Mouse (Mus musculus) stomach, postnatal 0 days (tissue): ENCODE measurements around the gene Neurl4. TPM values are rescaled to one million over a fixed set of nuclear protein-coding genes. Genes with fewer than 3 reads are reported as not detected.

Experiments used
- ATAC-seq: fragments of 200-750 bp; cut with Nextera tagmentation; 2 replicates; pipeline ENCODE4 v1.8.0; 2017; ENCODE audit not compliant: low FRiP score, low TSS enrichment
- DNase-seq: peaks from one replicate; pipeline ENCODE4 v3.0.0-alpha.2; 2016; ENCODE audit warnings: low spot score
- H3K27ac ChIP-seq: fragments of 300-500 bp; sonication (generic); replicated peaks from 2 replicates; pipeline ENCODE4 v1.5.1; 2014; ENCODE audit warnings: mild to moderate bottlenecking, control low read depth
- H3K27me3 ChIP-seq: fragments of 300-500 bp; sonication (generic); 2 replicates; pipeline ENCODE4 v1.6.1; 2014; ENCODE audit warnings: low read length; ENCODE audit not compliant: control insufficient read depth, insufficient read depth
- H3K36me3 ChIP-seq: fragments of 300-500 bp; sonication (generic); 2 replicates; pipeline ENCODE4 v1.6.1; 2014; ENCODE audit warnings: low read length, mixed read lengths; ENCODE audit not compliant: control insufficient read depth, insufficient read depth
- H3K4me1 ChIP-seq: fragments of 300-500 bp; sonication (generic); replicated peaks from 2 replicates; pipeline ENCODE4 v1.6.1; 2014; ENCODE audit warnings: antibody characterized with exemption; ENCODE audit not compliant: control insufficient read depth, insufficient read depth
- H3K4me2 ChIP-seq: fragments of 300-500 bp; sonication (generic); replicated peaks from 2 replicates; pipeline ENCODE4 v1.6.1; 2014; ENCODE audit warnings: low read depth, mild to moderate bottlenecking, control low read depth, moderate library complexity
- H3K4me3 ChIP-seq: fragments of 300-500 bp; sonication (generic); 2 replicates; pipeline ENCODE4 v1.5.1; 2014; ENCODE audit warnings: low read depth, low read length, control low read depth
- H3K9ac ChIP-seq: fragments of 300-500 bp; sonication (generic); 2 replicates; pipeline ENCODE4 v1.6.1; 2014; ENCODE audit warnings: mild to moderate bottlenecking, low read length, control low read depth, mixed read lengths
- H3K9me3 ChIP-seq: fragments of 300-500 bp; sonication (generic); 2 replicates; pipeline ENCODE4 v1.6.1; 2016; ENCODE audit warnings: low read length; ENCODE audit not compliant: control insufficient read depth
- CTCF ChIP-seq: IDR thresholded peaks from 2 replicates; pipeline ENCODE4 v1.5.1; 2016; ENCODE audit warnings: antibody characterized with exemption, low read depth, mild to moderate bottlenecking, moderate library complexity
- EP300 ChIP-seq: optimal IDR thresholded peaks from 2 replicates; pipeline ENCODE3; 2016; ENCODE audit warnings: antibody characterized with exemption
- WGBS: fragments of 180-500 bp; shearing (Covaris S2); extraction: QIAGEN DNeasy Blood & Tissue Kit; methylation state at CpG from one replicate; pipeline ENCODE4 v1.1.7; 2014; 5-methylcytosine and 5-hydroxymethylcytosine counted together
- polyA plus RNA-seq: library from polyadenylated mRNA; unstranded; fragments of >200 nt; fragmentation: Nextera tagmentation; extraction: Ambion mirVana; gene quantifications from 2 replicates; pipeline ENCODE4 v1.2.1, GENCODE M21; 2015

Neurl4 gene
- polyA plus RNA-seq, 1 experiment from 2014 or later: 2.3 TPM

GRCm38 (mm10) chr11:69935137-69935879 lies 34.4 kb downstream of the Neurl4 start, which contains the start of gene Ybx2:
TSS of gene Ybx2 (plus strand) at chr11:69935796.
- H3K36me3 ChIP-seq: no peaks in the 10 kb centered on the region
- DNase-seq: peak; percentile 90
- 2% methylated on average over 48 of the region's 62 CpGs for WGBS

GRCm38 (mm10) chr11:69936156-69936555 lies 35.3 kb downstream of the Neurl4 start:
- Histone ChIP-seq H3K27me3 (no peaks in the 10 kb centered on the region), H3K4me2 (peak overlapping the region; percentile 89), H3K9me3 (no peaks in the 10 kb centered on the region), H3K4me1 (peaks cover 6% of the 10 kb centered on the region), H3K4me3 (peak overlapping the region; percentile 44), H3K36me3 (no peaks in the 10 kb centered on the region), H3K9ac (peak overlapping the region; percentile 62), H3K27ac (no peak overlapping the region; the same call in 1 of the 2 replicates)
- TF ChIP-seq CTCF: no peak
- TF ChIP-seq EP300: no peak
- ATAC-seq (0 out of 2 replicates have a peak, but pooled peaks have one; percentile 3), DNase-seq (peak; percentile 77)
- WGBS: 1% methylated on average over 28 of the region's 30 CpGs

More at GRCm38 (mm10) chr11:69935137-69935879, 34.4 kb downstream of the Neurl4 start, which contains the start of gene Ybx2:
- no peaks in the 10 kb centered on the region for H3K27me3 ChIP-seq
- peak within 1 kb of the TSS; percentile 89 for H3K4me2 ChIP-seq
- peak within 1 kb of the TSS; percentile 62 for H3K9ac ChIP-seq
- H3K4me1 ChIP-seq: peaks cover 6% of the 10 kb centered on the region
- peak within 1 kb of the TSS; percentile 44 for H3K4me3 ChIP-seq
- no peaks in the 10 kb centered on the region for H3K9me3 ChIP-seq
- ATAC-seq: peak; percentile 71
- H3K27ac ChIP-seq: no peak within 1 kb of the TSS; the same call in 1 of the 2 replicates
- TF ChIP-seq CTCF (peak; percentile 28; the same call in 1 of the 2 replicates), EP300 (no peak)

GRCm38 (mm10) chr11:69936714-69937347 lies 36.0 kb downstream of the Neurl4 start:
- Histone ChIP-seq H3K4me1 (peaks cover 6% of the 10 kb centered on the region), H3K27me3 (no peaks in the 10 kb centered on the region), H3K4me3 (peak overlapping the region; percentile 44; the same call in 1 of the 2 replicates), H3K9me3 (no peaks in the 10 kb centered on the region), H3K36me3 (no peaks in the 10 kb centered on the region), H3K9ac (peak overlapping the region; percentile 27; the same call in 1 of the 2 replicates), H3K27ac (peak overlapping the region; percentile 65), H3K4me2 (peak overlapping the region; percentile 89)
- no peak for DNase-seq
- TF ChIP-seq EP300 (no peak), CTCF (no peak)
- 28% methylated on average over 9 of the region's 9 CpGs for WGBS
- peak; percentile 1; the same call in 1 of the 2 replicates for ATAC-seq

GRCm38 (mm10) chr11:69937385-69937784 lies 36.5 kb downstream of the Neurl4 start:
- peaks cover 6% of the 10 kb centered on the region for H3K4me1 ChIP-seq
- no peak for TF ChIP-seq EP300
- TF ChIP-seq CTCF: no peak
- ATAC-seq (peak; percentile 24; the same call in 1 of the 2 replicates), DNase-seq (peak; percentile 47)
- no peak overlapping the region for H3K4me2 ChIP-seq
- no peak overlapping the region for H3K4me3 ChIP-seq
- no peaks in the 10 kb centered on the region for H3K9me3 ChIP-seq
- no peaks in the 10 kb centered on the region for H3K27me3 ChIP-seq
- WGBS: 15% methylated on average over 4 of the region's 4 CpGs
- peak overlapping the region; percentile 27; the same call in 1 of the 2 replicates for H3K9ac ChIP-seq
- peak overlapping the region; percentile 65 for H3K27ac ChIP-seq
- no peaks in the 10 kb centered on the region for H3K36me3 ChIP-seq

- DNase-seq (no peak), ATAC-seq (no peak)
- Histone ChIP-seq H3K27me3 (no peaks in the 10 kb centered on the region), H3K9ac (peak overlapping the region; percentile 4; the same call in 1 of the 2 replicates), H3K4me3 (no peak overlapping the region), H3K27ac (peak overlapping the region; percentile 65), H3K36me3 (no peaks in the 10 kb centered on the region), H3K4me2 (no peak overlapping the region), H3K9me3 (no peaks in the 10 kb centered on the region), H3K4me1 (peaks cover 6% of the 10 kb centered on the region)
- 69% methylated on average over 5 of the region's 5 CpGs for WGBS
- TF ChIP-seq EP300 (no peak), CTCF (no peak)
These were observed 37.0 kb downstream of the Neurl4 start for GRCm38 (mm10) chr11:69937834-69938233.
